Mouse (Mus musculus): ENCODE results near the gene Megf8.

Megf8 gene

GRCm38 (mm10) chr7:25278341-25279075 is 38.5 kb upstream of the Megf8 start:
- CTCF ChIA-PET = interaction anchor here (0.5 to 0.7 kb wide), 6 partner anchors 82 to 172 kb away, joined by 3 to 11 read pairs (median 6); no protein-coding TSS in a partner anchor

- CTCF ChIA-PET = interaction anchor here (0.6 kb wide), 1 partner anchor 102 kb away, joined by 6 read pairs; no protein-coding TSS in a partner anchor
Observed at GRCm38 (mm10) chr7:25279076-25279860, 37.7 kb upstream of the Megf8 start.

- CTCF ChIA-PET = interaction anchor here (0.6 to 0.9 kb wide), 2 partner anchors 35 to 176 kb away, joined by 3 read pairs; no protein-coding TSS in a partner anchor
Observed at GRCm38 (mm10) chr7:25279861-25280791, 36.8 kb upstream of the Megf8 start.

GRCm38 (mm10) chr7:25281166-25281733 is 35.7 kb upstream of the Megf8 start:
- CTCF ChIA-PET = no interaction called here

GRCm38 (mm10) chr7:25281734-25282601 is 35.0 kb upstream of the Megf8 start:
- CTCF ChIA-PET = no interaction called here

- CTCF ChIA-PET = no interaction called here
Observed at GRCm38 (mm10) chr7:25282731-25283211, 34.2 kb upstream of the Megf8 start.

- CTCF ChIA-PET = no interaction called here
Observed at GRCm38 (mm10) chr7:25283637-25284036, 33.3 kb upstream of the Megf8 start.

GRCm38 (mm10) chr7:25284171-25284570 is 32.8 kb upstream of the Megf8 start:
- CTCF ChIA-PET = no interaction called here

- CTCF ChIA-PET = interaction anchor here (0.9 kb wide), 1 partner anchor 118 kb away, joined by 3 read pairs; no protein-coding TSS in a partner anchor
Observed at GRCm38 (mm10) chr7:25284766-25285165, 32.2 kb upstream of the Megf8 start.

- CTCF ChIA-PET = interaction anchor here (0.9 kb wide), 1 partner anchor 117 kb away, joined by 3 read pairs; no protein-coding TSS in a partner anchor
Observed at GRCm38 (mm10) chr7:25285511-25286238, 31.3 kb upstream of the Megf8 start.

GRCm38 (mm10) chr7:25286989-25287388 is 30.0 kb upstream of the Megf8 start:
- CTCF ChIA-PET = interaction anchor here (0.6 kb wide), 1 partner anchor 15 kb away, joined by 3 read pairs; no protein-coding TSS in a partner anchor

- CTCF ChIA-PET = no interaction called here
Observed at GRCm38 (mm10) chr7:25288011-25288410, 29.0 kb upstream of the Megf8 start.

GRCm38 (mm10) chr7:25288721-25289120 is 28.2 kb upstream of the Megf8 start:
- CTCF ChIA-PET = no interaction called here

- CTCF ChIA-PET = interaction anchor here (0.6 kb wide), 1 partner anchor 25 kb away, joined by 3 read pairs; no protein-coding TSS in a partner anchor
Observed at GRCm38 (mm10) chr7:25289925-25290324, 27.0 kb upstream of the Megf8 start.

- CTCF ChIA-PET = no interaction called here
Observed at GRCm38 (mm10) chr7:25290463-25290862, 26.5 kb upstream of the Megf8 start.

GRCm38 (mm10) chr7:25290911-25291310 is 26.1 kb upstream of the Megf8 start:
- CTCF ChIA-PET = no interaction called here

GRCm38 (mm10) chr7:25292107-25292506 is 24.9 kb upstream of the Megf8 start:
- CTCF ChIA-PET = no interaction called here

GRCm38 (mm10) chr7:25293191-25293739 is 23.7 kb upstream of the Megf8 start:
- CTCF ChIA-PET = no interaction called here

- CTCF ChIA-PET = no interaction called here
Observed at GRCm38 (mm10) chr7:25294495-25294894, 22.5 kb upstream of the Megf8 start.

Measured in spleen, embryonic (tissue).